Mouse (Mus musculus): Measurements from ENCODE around the gene Meis2. TPM values are rescaled to one million over a fixed set of nuclear protein-coding genes. Genes with fewer than 3 reads are reported as not detected.

Gene Meis2
- not detected in 2 replicates for total RNA-seq (2017)

- ATAC-seq (replicated peaks; ENCODE audit: low read depth, poor library complexity, severe bottlenecking) = peak; percentile 51
Measured at GRCm38 (mm10) chr2:116065570-116066005, at the start of gene Meis2. Gene Meis2 (minus strand): TSS chr2:116065839.

GRCm38 (mm10) chr2:116106194-116106593, 40.6 kb upstream of the Meis2 start:
- no peak for ATAC-seq (replicated peaks; ENCODE audit: low read depth, poor library complexity, severe bottlenecking)

GRCm38 (mm10) chr2:116105179-116105578, 39.5 kb upstream of the Meis2 start:
- ATAC-seq (replicated peaks; ENCODE audit: low read depth, poor library complexity, severe bottlenecking) = no peak

- no peak for ATAC-seq (replicated peaks; ENCODE audit: low read depth, poor library complexity, severe bottlenecking)
Measured at GRCm38 (mm10) chr2:116103411-116103996, 37.9 kb upstream of the Meis2 start.

- peak; percentile 79 for ATAC-seq (replicated peaks; ENCODE audit: low read depth, poor library complexity, severe bottlenecking)
Measured at GRCm38 (mm10) chr2:116101221-116101620, 35.6 kb upstream of the Meis2 start.

- no peak for ATAC-seq (replicated peaks; ENCODE audit: low read depth, poor library complexity, severe bottlenecking)
Measured at GRCm38 (mm10) chr2:116080961-116081360, 15.3 kb upstream of the Meis2 start.

- no peak for ATAC-seq (replicated peaks; ENCODE audit: low read depth, poor library complexity, severe bottlenecking)
Measured at GRCm38 (mm10) chr2:116078841-116079240, 13.2 kb upstream of the Meis2 start.

- no peak for ATAC-seq (replicated peaks; ENCODE audit: low read depth, poor library complexity, severe bottlenecking)
Measured at GRCm38 (mm10) chr2:116077716-116078115, 12.1 kb upstream of the Meis2 start.

GRCm38 (mm10) chr2:116076752-116077480, 11.3 kb upstream of the Meis2 start:
- no peak for ATAC-seq (replicated peaks; ENCODE audit: low read depth, poor library complexity, severe bottlenecking)

GRCm38 (mm10) chr2:116075902-116076301, 10.3 kb upstream of the Meis2 start:
- ATAC-seq (replicated peaks; ENCODE audit: low read depth, poor library complexity, severe bottlenecking) = 0 out of 2 replicates have a peak, but pooled peaks have one; percentile 31

GRCm38 (mm10) chr2:116075477-116075876, 9.8 kb upstream of the Meis2 start:
- ATAC-seq (replicated peaks; ENCODE audit: low read depth, poor library complexity, severe bottlenecking) = no peak

GRCm38 (mm10) chr2:116074726-116075440, 9.2 kb upstream of the Meis2 start:
- ATAC-seq (replicated peaks; ENCODE audit: low read depth, poor library complexity, severe bottlenecking) = no peak

- no peak for ATAC-seq (replicated peaks; ENCODE audit: low read depth, poor library complexity, severe bottlenecking)
Measured at GRCm38 (mm10) chr2:116074061-116074460, 8.4 kb upstream of the Meis2 start.

GRCm38 (mm10) chr2:116073311-116073904, 7.8 kb upstream of the Meis2 start:
- ATAC-seq (replicated peaks; ENCODE audit: low read depth, poor library complexity, severe bottlenecking) = no peak

GRCm38 (mm10) chr2:116072706-116073105, 7.1 kb upstream of the Meis2 start:
- no peak for ATAC-seq (replicated peaks; ENCODE audit: low read depth, poor library complexity, severe bottlenecking)

- no peak for ATAC-seq (replicated peaks; ENCODE audit: low read depth, poor library complexity, severe bottlenecking)
Measured at GRCm38 (mm10) chr2:116072321-116072640, 6.6 kb upstream of the Meis2 start.

- ATAC-seq (replicated peaks; ENCODE audit: low read depth, poor library complexity, severe bottlenecking) = peak; percentile 53
Measured at GRCm38 (mm10) chr2:116071571-116072320, 6.1 kb upstream of the Meis2 start.

GRCm38 (mm10) chr2:116070614-116071425, 5.2 kb upstream of the Meis2 start:
- ATAC-seq (replicated peaks; ENCODE audit: low read depth, poor library complexity, severe bottlenecking) = no peak
